Mouse (Mus musculus) hindbrain, embryonic 15.5 days (tissue): Measurements from ENCODE around the gene Brox. TPM values are rescaled to one million over a fixed set of nuclear protein-coding genes. Genes with fewer than 3 reads are reported as not detected.
"Not testable (repeated sequence)": the region's sequence is repeated elsewhere in the genome, so short reads cannot be mapped to it uniquely, and the experiment has no call there.

Source experiments
- ATAC-seq: fragments of 200-750 bp; cut with Nextera tagmentation; 2 replicates; pipeline ENCODE4 v1.8.0; 2017; ENCODE audit warnings: low read depth, moderate number of reproducible peaks, moderate TSS enrichment; ENCODE audit not compliant: low FRiP score
- H3K27ac ChIP-seq: fragments of 300-500 bp; sonication (generic); replicated peaks from 2 replicates; pipeline ENCODE4 v1.5.1; 2015; ENCODE audit warnings: mild to moderate bottlenecking, inconsistent platforms
- H3K27me3 ChIP-seq: fragments of 300-500 bp; sonication (generic); 2 replicates; pipeline ENCODE4 v1.6.1; 2015; ENCODE audit warnings: control low read depth, inconsistent platforms
- H3K36me3 ChIP-seq: fragments of 300-500 bp; sonication (generic); 2 replicates; pipeline ENCODE4 v1.6.1; 2015; ENCODE audit warnings: control low read depth, inconsistent platforms
- H3K4me1 ChIP-seq: fragments of 300-500 bp; sonication (generic); replicated peaks from 2 replicates; pipeline ENCODE4 v1.6.1; 2015; ENCODE audit warnings: control low read depth, inconsistent platforms
- H3K4me2 ChIP-seq: fragments of 300-500 bp; sonication (generic); 2 replicates; pipeline ENCODE4 v1.6.1; 2015; ENCODE audit warnings: moderate library complexity, mild to moderate bottlenecking, inconsistent platforms
- H3K4me3 ChIP-seq: fragments of 300-500 bp; sonication (generic); 2 replicates; pipeline ENCODE4 v1.5.1; 2015; ENCODE audit warnings: mild to moderate bottlenecking, inconsistent platforms
- H3K9ac ChIP-seq: fragments of 300-500 bp; sonication (generic); 2 replicates; pipeline ENCODE4 v1.6.1; 2015; ENCODE audit warnings: inconsistent platforms
- H3K9me3 ChIP-seq: fragments of 300-500 bp; sonication (generic); 2 replicates; pipeline ENCODE4 v1.6.1; 2016; ENCODE audit warnings: control low read depth, inconsistent platforms
- WGBS: fragments of 180-500 bp; shearing (Covaris S2); methylation state at CpG from one replicate; pipeline ENCODE4 v1.1.7; 2015; 5-methylcytosine and 5-hydroxymethylcytosine counted together
- polyA plus RNA-seq: library from polyadenylated mRNA; unstranded; fragments of >200 nt; fragmentation: Nextera tagmentation; extraction: Ambion mirVana; gene quantifications from 2 replicates; pipeline ENCODE4 v1.2.1, GENCODE M21; 2015

Brox gene
- 95.8 and 96.5 TPM in 2 replicates for polyA plus RNA-seq

GRCm38 (mm10) chr1:183296877-183297383, at the start of gene Brox:
TSS of gene Brox (minus strand) at chr1:183297269.
- Histone ChIP-seq H3K4me2 (peak within 1 kb of the TSS; percentile 56), H3K9ac (peak within 1 kb of the TSS; percentile 60), H3K36me3 (0 out of 2 replicates have a peak, but pooled peaks cover 4% of the 10 kb centered on the region), H3K27me3 (no peaks in the 10 kb centered on the region), H3K27ac (peak within 1 kb of the TSS; percentile 86), H3K9me3 (no peaks in the 10 kb centered on the region), H3K4me3 (peak within 1 kb of the TSS; percentile 48), H3K4me1 (peaks cover 4% of the 10 kb centered on the region; the same call in 1 of the 2 replicates)
- ATAC-seq: peak; percentile 93
- under 1% methylated on average over 39 of the region's 39 CpGs for WGBS

GRCm38 (mm10) chr1:183345817-183346195, 48.7 kb upstream of the Brox start:
- peak; percentile 54; the same call in 1 of the 2 replicates for ATAC-seq
- no peaks in the 10 kb centered on the region for H3K9me3 ChIP-seq
- peaks cover 31% of the 10 kb centered on the region for H3K36me3 ChIP-seq
- no peaks in the 10 kb centered on the region for H3K27me3 ChIP-seq
- peaks cover 13% of the 10 kb centered on the region for H3K4me1 ChIP-seq
- H3K27ac ChIP-seq: peak overlapping the region; percentile 87
- H3K4me2 ChIP-seq: peak overlapping the region; percentile 95
- 9% methylated on average over 10 of the region's 10 CpGs for WGBS
- H3K9ac ChIP-seq: peak overlapping the region; percentile 76
- H3K4me3 ChIP-seq: peak overlapping the region; percentile 80

DNA sequence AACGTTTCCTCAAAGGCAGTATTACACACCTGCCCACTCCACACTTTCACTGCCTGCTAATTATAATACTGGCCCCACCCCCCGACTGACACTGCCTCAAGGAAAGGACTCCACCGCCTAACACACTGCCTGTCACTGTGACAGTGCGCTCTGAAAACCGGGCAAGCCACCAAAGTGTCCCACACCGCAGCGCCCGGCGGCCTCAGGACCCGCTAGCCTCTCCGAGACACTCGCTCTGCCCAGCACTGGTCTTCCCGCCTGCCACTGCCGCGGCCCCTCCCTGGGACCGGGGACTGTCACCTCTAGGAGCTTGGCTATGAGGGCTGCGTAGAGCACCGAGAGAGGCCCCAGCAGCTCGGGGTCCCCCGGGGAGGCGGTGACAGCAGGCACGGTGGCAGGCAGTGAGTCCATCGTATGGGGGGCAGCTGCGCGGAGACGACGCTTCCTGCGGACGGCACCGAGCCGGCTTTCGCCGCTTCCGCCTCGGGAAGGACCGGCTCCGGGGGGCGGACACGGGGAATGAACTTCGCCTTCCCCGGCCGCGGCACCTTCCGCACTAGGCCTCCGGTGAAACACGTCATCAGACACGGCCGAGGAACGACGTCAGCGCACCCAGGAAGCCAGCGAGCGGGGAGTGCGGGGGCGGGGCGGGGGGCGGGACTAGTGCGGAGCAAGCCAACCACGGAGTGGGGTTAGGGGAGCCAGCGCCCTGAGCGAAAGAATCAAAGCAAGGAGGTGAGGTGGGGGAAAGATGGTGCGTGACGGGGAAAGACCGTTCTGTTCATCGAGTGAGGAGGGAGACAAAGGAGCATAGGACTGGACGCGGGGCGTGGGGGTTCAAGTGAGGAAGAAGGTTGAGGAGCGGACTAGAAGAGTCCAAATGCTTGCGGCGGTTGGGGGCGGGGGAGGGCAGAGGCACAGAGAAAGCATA, 48.1 kb upstream of the Brox start:
- Histone ChIP-seq H3K27ac (peak overlapping the region; percentile 87), H3K9me3 (no peaks in the 10 kb centered on the region), H3K4me1 (peaks cover 13% of the 10 kb centered on the region), H3K36me3 (peaks cover 29% of the 10 kb centered on the region), H3K4me3 (peak overlapping the region; percentile 80), H3K27me3 (no peaks in the 10 kb centered on the region), H3K4me2 (peak overlapping the region; percentile 95), H3K9ac (peak overlapping the region; percentile 76)
- peak; percentile 98 for ATAC-seq
- WGBS: under 1% methylated on average over 72 of the region's 72 CpGs

DNA sequence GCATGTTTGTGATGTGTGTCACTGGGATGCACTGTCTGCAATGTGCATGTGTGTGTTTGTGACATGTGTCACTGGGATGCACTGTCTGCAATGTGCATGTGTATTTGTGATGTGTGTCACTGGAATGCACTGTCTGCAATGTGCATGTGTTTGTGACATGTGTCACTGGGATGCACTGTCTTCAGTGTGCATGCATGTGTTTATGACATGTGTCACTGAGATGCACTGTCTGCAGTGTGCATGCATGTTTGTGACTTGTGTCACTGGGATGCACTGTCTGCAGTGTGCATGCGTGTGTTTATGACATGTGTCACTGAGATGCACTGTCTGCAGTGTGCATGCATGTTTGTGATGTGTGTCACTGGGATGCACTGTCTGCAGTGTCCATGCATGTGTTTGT, 45.8 kb upstream of the Brox start:
- H3K36me3 ChIP-seq: peaks cover 32% of the 10 kb centered on the region
- ATAC-seq: not testable (repeated sequence)

DNA sequence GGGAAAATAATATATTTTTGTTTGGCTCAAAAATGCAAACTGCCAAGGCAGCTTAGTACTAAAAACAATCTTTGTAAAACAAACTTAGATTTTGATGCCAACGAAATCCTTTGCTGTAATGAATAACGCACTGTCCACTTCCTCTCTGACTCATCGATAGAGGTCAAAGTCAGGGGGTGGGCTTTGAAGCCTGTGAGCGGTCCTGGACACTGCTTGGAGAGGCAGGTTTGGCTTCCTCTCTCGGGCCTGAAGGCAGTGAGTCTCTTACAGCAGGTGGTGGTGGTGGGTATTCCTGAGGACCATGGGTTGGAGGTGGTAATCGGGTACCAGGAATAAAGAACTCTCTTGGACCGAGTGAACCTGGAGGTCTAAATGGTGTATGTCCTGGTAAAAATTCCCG, 30.1 kb upstream of the Brox start:
- Histone ChIP-seq H3K4me2 (no peak overlapping the region), H3K27ac (no peak overlapping the region), H3K27me3 (no peaks in the 10 kb centered on the region), H3K9ac (no peak overlapping the region), H3K9me3 (no peaks in the 10 kb centered on the region), H3K36me3 (peaks cover 79% of the 10 kb centered on the region), H3K4me1 (no peaks in the 10 kb centered on the region), H3K4me3 (no peak overlapping the region)
- ATAC-seq: no peak
- 93% methylated on average over 8 of the region's 8 CpGs for WGBS

More for the DNA sequence above, 45.8 kb upstream of the Brox start:
- not testable (repeated sequence) for H3K27ac ChIP-seq, H3K4me2 ChIP-seq, H3K27me3 ChIP-seq, H3K9ac ChIP-seq, H3K4me3 ChIP-seq, H3K9me3 ChIP-seq
- WGBS: 91% methylated on average over 1 of the region's 1 CpGs
- H3K4me1 ChIP-seq: peaks cover 13% of the 10 kb centered on the region

- H3K27ac ChIP-seq: no peak overlapping the region
- 95% methylated on average over 6 of the region's 6 CpGs for WGBS
- no peak overlapping the region for H3K9ac ChIP-seq
- H3K4me1 ChIP-seq: no peaks in the 10 kb centered on the region
- H3K4me2 ChIP-seq: no peak overlapping the region
- H3K27me3 ChIP-seq: no peaks in the 10 kb centered on the region
- no peaks in the 10 kb centered on the region for H3K9me3 ChIP-seq
- ATAC-seq: no peak
- no peak overlapping the region for H3K4me3 ChIP-seq
- H3K36me3 ChIP-seq: peaks cover 72% of the 10 kb centered on the region
These were observed 27.4 kb upstream of the Brox start for GRCm38 (mm10) chr1:183324433-183324832.

DNA sequence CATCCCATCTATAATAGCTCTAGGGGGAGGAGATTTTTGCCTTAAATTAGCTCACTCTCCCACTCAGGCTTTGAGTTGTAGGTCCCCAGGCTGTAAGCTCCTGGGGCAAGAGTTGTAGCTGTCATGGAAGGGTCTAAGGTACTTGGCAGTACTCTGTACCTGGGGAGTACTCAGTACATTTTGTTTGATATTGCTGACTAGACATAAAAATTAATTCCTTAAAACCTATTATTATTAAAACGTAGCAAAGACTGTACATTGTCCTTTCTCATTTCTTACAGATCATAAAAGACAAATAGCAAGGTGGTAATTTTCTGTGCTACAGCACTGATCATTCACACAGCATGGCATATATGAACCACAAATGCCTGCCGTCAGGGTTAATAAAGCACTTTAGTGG, 26.9 kb upstream of the Brox start:
- Histone ChIP-seq H3K4me2 (no peak overlapping the region), H3K9ac (no peak overlapping the region), H3K27ac (no peak overlapping the region), H3K27me3 (no peaks in the 10 kb centered on the region), H3K4me3 (no peak overlapping the region), H3K4me1 (no peaks in the 10 kb centered on the region), H3K36me3 (peaks cover 72% of the 10 kb centered on the region), H3K9me3 (no peaks in the 10 kb centered on the region)
- no peak for ATAC-seq
- WGBS: 95% methylated on average over 2 of the region's 2 CpGs

GRCm38 (mm10) chr1:183322496-183322895, 25.4 kb upstream of the Brox start:
- H3K9ac ChIP-seq, H3K9me3 ChIP-seq, H3K27me3 ChIP-seq, H3K4me1 ChIP-seq, H3K4me2 ChIP-seq, H3K4me3 ChIP-seq, ATAC-seq, H3K27ac ChIP-seq: not testable (repeated sequence)
- WGBS: 93% methylated on average over 5 of the region's 5 CpGs
- peaks cover 70% of the 10 kb centered on the region for H3K36me3 ChIP-seq

- no peaks in the 10 kb centered on the region for H3K9me3 ChIP-seq
- no peak overlapping the region for H3K4me3 ChIP-seq
- no peak overlapping the region for H3K4me2 ChIP-seq
- H3K27me3 ChIP-seq: no peaks in the 10 kb centered on the region
- H3K36me3 ChIP-seq: peaks cover 71% of the 10 kb centered on the region
- H3K9ac ChIP-seq: no peak overlapping the region
- H3K27ac ChIP-seq: no peak overlapping the region
- no peak for ATAC-seq
- 80% methylated on average over 3 of the region's 3 CpGs for WGBS
- H3K4me1 ChIP-seq: no peaks in the 10 kb centered on the region
These were observed 23.6 kb upstream of the Brox start for GRCm38 (mm10) chr1:183320708-183321107.

DNA sequence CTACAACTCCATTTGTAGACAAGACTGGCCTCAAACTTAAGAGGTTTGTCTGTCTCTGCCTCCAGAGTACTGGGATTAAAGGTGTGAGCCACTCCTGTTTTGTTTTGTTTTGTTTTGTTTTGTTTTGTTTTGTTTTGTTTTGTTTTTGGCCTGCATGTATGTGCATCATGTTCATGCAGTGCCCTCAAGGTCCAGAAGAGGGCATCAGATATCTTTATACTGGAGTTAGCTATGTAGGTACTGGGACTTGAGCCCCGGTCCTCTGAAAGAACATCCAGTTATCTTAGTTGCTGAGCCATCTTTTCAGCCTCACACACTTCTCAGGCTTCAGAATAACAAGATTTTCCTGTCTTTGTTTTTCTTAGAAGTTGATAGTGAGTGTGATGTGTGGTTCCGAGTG, 18.7 kb upstream of the Brox start:
- H3K27me3 ChIP-seq: no peaks in the 10 kb centered on the region
- WGBS: 81% methylated on average over 2 of the region's 2 CpGs
- H3K36me3 ChIP-seq: peaks cover 68% of the 10 kb centered on the region
- H3K4me1 ChIP-seq: no peaks in the 10 kb centered on the region
- H3K4me2 ChIP-seq: no peak overlapping the region
- no peak overlapping the region for H3K9ac ChIP-seq
- H3K9me3 ChIP-seq: no peaks in the 10 kb centered on the region
- H3K4me3 ChIP-seq: no peak overlapping the region
- ATAC-seq: no peak
- no peak overlapping the region for H3K27ac ChIP-seq

DNA sequence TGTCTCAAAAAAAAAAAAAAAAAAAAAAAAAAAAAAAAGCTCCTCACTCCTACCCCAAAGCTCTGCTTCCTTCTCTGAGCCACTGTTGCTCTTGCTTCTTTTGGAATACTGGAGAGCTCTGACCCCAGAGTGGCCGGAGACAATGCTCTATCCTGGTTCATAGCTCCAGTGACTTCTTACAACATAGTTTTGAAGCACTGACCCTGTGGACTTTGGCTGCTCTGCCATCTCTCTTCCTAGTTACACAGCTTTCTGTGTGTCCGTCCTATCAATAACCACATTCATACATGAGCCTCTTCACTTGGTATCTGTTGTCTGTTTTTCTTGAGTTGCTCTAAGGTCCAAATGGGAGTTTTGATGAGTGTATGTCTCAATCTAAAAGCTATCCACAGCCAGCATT, 15.0 kb upstream of the Brox start:
- 96% methylated on average over 2 of the region's 2 CpGs for WGBS
- Histone ChIP-seq H3K36me3 (peaks cover 49% of the 10 kb centered on the region), H3K4me2 (no peak overlapping the region)

DNA sequence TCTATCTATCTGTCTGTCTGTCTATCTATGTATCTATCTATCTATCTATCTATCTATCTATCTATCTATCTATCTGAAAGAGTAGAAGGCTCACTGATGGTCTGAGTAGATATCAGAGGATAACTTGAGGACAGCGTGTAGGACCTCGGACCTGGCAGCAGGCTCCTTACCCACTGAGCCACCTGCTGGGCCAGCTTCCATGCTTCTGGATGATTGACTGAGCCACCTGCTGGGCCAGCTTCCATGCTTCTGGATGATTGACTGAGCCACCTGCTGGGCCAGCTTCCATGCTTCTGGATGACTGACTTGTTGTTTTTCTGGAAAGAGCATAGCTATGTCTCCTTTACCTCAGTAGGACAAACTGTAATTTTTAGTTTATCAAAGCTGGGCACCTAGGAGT, 12.5 kb upstream of the Brox start:
- not testable (repeated sequence) for H3K4me1 ChIP-seq, H3K27ac ChIP-seq, ATAC-seq, H3K27me3 ChIP-seq, H3K4me3 ChIP-seq, H3K4me2 ChIP-seq, H3K9ac ChIP-seq, H3K9me3 ChIP-seq
- peaks cover 25% of the 10 kb centered on the region for H3K36me3 ChIP-seq
- WGBS: 41% methylated on average over 2 of the region's 2 CpGs

More for the DNA sequence above, 15.0 kb upstream of the Brox start:
- Histone ChIP-seq H3K4me1 (no peaks in the 10 kb centered on the region), H3K27me3 (no peaks in the 10 kb centered on the region), H3K27ac (no peak overlapping the region), H3K9ac (no peak overlapping the region), H3K4me3 (no peak overlapping the region), H3K9me3 (no peaks in the 10 kb centered on the region)
- no peak for ATAC-seq
